Mouse (Mus musculus): ENCODE results near the gene Pitpnb. TPM values are rescaled to one million over a fixed set of nuclear protein-coding genes. Genes with fewer than 3 reads are reported as not detected.

Gene Pitpnb
- polyA plus RNA-seq, 1 experiment from 2014 or later, result 102 TPM

- Histone ChIP-seq H3K4me1 (ENCODE audit: control insufficient read depth, insufficient read depth, low read length) (no peaks in the 10 kb centered on the region), H3K4me3 (ENCODE audit: low read depth, low read length) (no peak overlapping the region), H3K27me3 (replicated peaks; ENCODE audit: control insufficient read depth, insufficient read depth, low read length) (no peaks in the 10 kb centered on the region), H3K36me3 (ENCODE audit: control insufficient read depth, insufficient read depth, low read length) (peaks cover 84% of the 10 kb centered on the region), H3K4me2 (ENCODE audit: low read length) (no peak overlapping the region), H3K9me3 (replicated peaks; ENCODE audit: control insufficient read depth, low read length) (no peaks in the 10 kb centered on the region), H3K9ac (ENCODE audit: low read length) (no peak overlapping the region), H3K27ac (ENCODE audit: low read depth, low read length) (no peak overlapping the region)
- 71% methylated on average over 7 of the region's 7 CpGs for WGBS
- ATAC-seq, result no peak
- DNase-seq (ENCODE audit: low spot score), result peak; percentile 61
Measured at GRCm38 (mm10) chr5:111378126-111378993, 47.8 kb downstream of the Pitpnb start.

- ATAC-seq, result no peak
- H3K9me3 ChIP-seq (replicated peaks; ENCODE audit: control insufficient read depth, low read length), result no peaks in the 10 kb centered on the region
- WGBS, result 81% methylated on average over 5 of the region's 5 CpGs
- no peaks in the 10 kb centered on the region for H3K4me1 ChIP-seq (ENCODE audit: control insufficient read depth, insufficient read depth, low read length)
- H3K27me3 ChIP-seq (replicated peaks; ENCODE audit: control insufficient read depth, insufficient read depth, low read length), result no peaks in the 10 kb centered on the region
- H3K4me3 ChIP-seq (ENCODE audit: low read depth, low read length), result no peak overlapping the region
- DNase-seq (ENCODE audit: low spot score), result no peak
- H3K36me3 ChIP-seq (ENCODE audit: control insufficient read depth, insufficient read depth, low read length), result peaks cover 93% of the 10 kb centered on the region
- no peak overlapping the region for H3K27ac ChIP-seq (ENCODE audit: low read depth, low read length)
- H3K9ac ChIP-seq (ENCODE audit: low read length), result no peak overlapping the region
- no peak overlapping the region for H3K4me2 ChIP-seq (ENCODE audit: low read length)
Measured at GRCm38 (mm10) chr5:111383335-111383734, 52.8 kb downstream of the Pitpnb start.

GRCm38 (mm10) chr5:111390911-111391310, 60.3 kb downstream of the Pitpnb start:
- H3K4me3 ChIP-seq (ENCODE audit: low read depth, low read length), result no peak overlapping the region
- H3K36me3 ChIP-seq (ENCODE audit: control insufficient read depth, insufficient read depth, low read length), result peaks cover 36% of the 10 kb centered on the region
- no peak overlapping the region for H3K9ac ChIP-seq (ENCODE audit: low read length)
- no peak overlapping the region for H3K4me2 ChIP-seq (ENCODE audit: low read length)
- H3K9me3 ChIP-seq (replicated peaks; ENCODE audit: control insufficient read depth, low read length), result no peaks in the 10 kb centered on the region
- peaks cover 31% of the 10 kb centered on the region for H3K4me1 ChIP-seq (ENCODE audit: control insufficient read depth, insufficient read depth, low read length)
- DNase-seq (ENCODE audit: low spot score) (no peak), ATAC-seq (no peak)
- no peaks in the 10 kb centered on the region for H3K27me3 ChIP-seq (replicated peaks; ENCODE audit: control insufficient read depth, insufficient read depth, low read length)
- no peak overlapping the region for H3K27ac ChIP-seq (ENCODE audit: low read depth, low read length)
- WGBS, result 79% methylated on average over 10 of the region's 10 CpGs

- 87% methylated on average over 6 of the region's 6 CpGs for WGBS
- DNase-seq (ENCODE audit: low spot score), result no peak
- no peaks in the 10 kb centered on the region for H3K9me3 ChIP-seq (replicated peaks; ENCODE audit: control insufficient read depth, low read length)
- no peak overlapping the region for H3K4me3 ChIP-seq (ENCODE audit: low read depth, low read length)
- H3K36me3 ChIP-seq (ENCODE audit: control insufficient read depth, insufficient read depth, low read length), result peaks cover 30% of the 10 kb centered on the region
- H3K4me1 ChIP-seq (ENCODE audit: control insufficient read depth, insufficient read depth, low read length), result peaks cover 37% of the 10 kb centered on the region
- no peak overlapping the region for H3K4me2 ChIP-seq (ENCODE audit: low read length)
- no peak for ATAC-seq
- no peaks in the 10 kb centered on the region for H3K27me3 ChIP-seq (replicated peaks; ENCODE audit: control insufficient read depth, insufficient read depth, low read length)
- H3K9ac ChIP-seq (ENCODE audit: low read length), result no peak overlapping the region
- no peak overlapping the region for H3K27ac ChIP-seq (ENCODE audit: low read depth, low read length)
Measured at GRCm38 (mm10) chr5:111391485-111391884, 60.9 kb downstream of the Pitpnb start.

GRCm38 (mm10) chr5:111393346-111394197, 63.0 kb downstream of the Pitpnb start:
- Histone ChIP-seq H3K9me3 (replicated peaks; ENCODE audit: control insufficient read depth, low read length) (no peaks in the 10 kb centered on the region), H3K4me1 (ENCODE audit: control insufficient read depth, insufficient read depth, low read length) (peaks cover 42% of the 10 kb centered on the region), H3K27me3 (replicated peaks; ENCODE audit: control insufficient read depth, insufficient read depth, low read length) (no peaks in the 10 kb centered on the region), H3K27ac (ENCODE audit: low read depth, low read length) (peak overlapping the region; percentile 78), H3K9ac (ENCODE audit: low read length) (peak overlapping the region; percentile 50), H3K36me3 (ENCODE audit: control insufficient read depth, insufficient read depth, low read length) (peaks cover 11% of the 10 kb centered on the region; the same call in 1 of the 2 replicates), H3K4me3 (ENCODE audit: low read depth, low read length) (peak overlapping the region; percentile 21), H3K4me2 (ENCODE audit: low read length) (peak overlapping the region; percentile 55)
- 2% methylated on average over 17 of the region's 17 CpGs for WGBS
- DNase-seq (ENCODE audit: low spot score) (peak; percentile 96), ATAC-seq (peak; percentile 86)

GRCm38 (mm10) chr5:111394198-111395053, 63.9 kb downstream of the Pitpnb start:
- peak overlapping the region; percentile 50 for H3K9ac ChIP-seq (ENCODE audit: low read length)
- H3K9me3 ChIP-seq (replicated peaks; ENCODE audit: control insufficient read depth, low read length), result no peaks in the 10 kb centered on the region
- peaks cover 43% of the 10 kb centered on the region for H3K4me1 ChIP-seq (ENCODE audit: control insufficient read depth, insufficient read depth, low read length)
- H3K4me2 ChIP-seq (ENCODE audit: low read length), result peak overlapping the region; percentile 55
- H3K4me3 ChIP-seq (ENCODE audit: low read depth, low read length), result peak overlapping the region; percentile 21
- ATAC-seq, result peak; percentile 43
- DNase-seq (ENCODE audit: low spot score), result peak; percentile 84
- H3K27ac ChIP-seq (ENCODE audit: low read depth, low read length), result peak overlapping the region; percentile 78
- H3K36me3 ChIP-seq (ENCODE audit: control insufficient read depth, insufficient read depth, low read length), result peaks cover 5% of the 10 kb centered on the region; the same call in 1 of the 2 replicates
- H3K27me3 ChIP-seq (replicated peaks; ENCODE audit: control insufficient read depth, insufficient read depth, low read length), result no peaks in the 10 kb centered on the region
- 4% methylated on average over 15 of the region's 15 CpGs for WGBS

- H3K4me1 ChIP-seq (ENCODE audit: control insufficient read depth, insufficient read depth, low read length), result peaks cover 43% of the 10 kb centered on the region
- no peak overlapping the region for H3K27ac ChIP-seq (ENCODE audit: low read depth, low read length)
- no peak overlapping the region for H3K9ac ChIP-seq (ENCODE audit: low read length)
- H3K9me3 ChIP-seq (replicated peaks; ENCODE audit: control insufficient read depth, low read length), result no peaks in the 10 kb centered on the region
- ATAC-seq, result no peak
- H3K4me2 ChIP-seq (ENCODE audit: low read length), result no peak overlapping the region
- H3K4me3 ChIP-seq (ENCODE audit: low read depth, low read length), result no peak overlapping the region
- 50% methylated on average over 10 of the region's 10 CpGs for WGBS
- H3K36me3 ChIP-seq (ENCODE audit: control insufficient read depth, insufficient read depth, low read length), result no peaks in the 10 kb centered on the region
- DNase-seq (ENCODE audit: low spot score), result peak; percentile 17
- H3K27me3 ChIP-seq (replicated peaks; ENCODE audit: control insufficient read depth, insufficient read depth, low read length), result no peaks in the 10 kb centered on the region
Measured at GRCm38 (mm10) chr5:111395771-111396170, 65.2 kb downstream of the Pitpnb start.

GRCm38 (mm10) chr5:111396199-111396598, 65.6 kb downstream of the Pitpnb start:
- no peak for ATAC-seq
- peaks cover 43% of the 10 kb centered on the region for H3K4me1 ChIP-seq (ENCODE audit: control insufficient read depth, insufficient read depth, low read length)
- H3K9me3 ChIP-seq (replicated peaks; ENCODE audit: control insufficient read depth, low read length), result no peaks in the 10 kb centered on the region
- H3K27me3 ChIP-seq (replicated peaks; ENCODE audit: control insufficient read depth, insufficient read depth, low read length), result no peaks in the 10 kb centered on the region
- no peak overlapping the region for H3K27ac ChIP-seq (ENCODE audit: low read depth, low read length)
- no peak for DNase-seq (ENCODE audit: low spot score)
- no peaks in the 10 kb centered on the region for H3K36me3 ChIP-seq (ENCODE audit: control insufficient read depth, insufficient read depth, low read length)
- no peak overlapping the region for H3K4me3 ChIP-seq (ENCODE audit: low read depth, low read length)
- WGBS, result 88% methylated on average over 4 of the region's 4 CpGs
- H3K4me2 ChIP-seq (ENCODE audit: low read length), result no peak overlapping the region
- H3K9ac ChIP-seq (ENCODE audit: low read length), result no peak overlapping the region
